Mouse (Mus musculus) lung, embryonic 14.5 days (tissue): ENCODE results near the gene Trappc13. TPM values are rescaled to one million over a fixed set of nuclear protein-coding genes. Genes with fewer than 3 reads are reported as not detected.

ENCODE experiments used
- ATAC-seq: fragments of 200-750 bp; cut with Nextera tagmentation; 2 replicates; pipeline ENCODE4 v1.8.0; 2017; ENCODE audit warnings: mild to moderate bottlenecking, moderate TSS enrichment, moderate library complexity; ENCODE audit not compliant: insufficient read depth
- DNase-seq: peaks from one replicate; pipeline ENCODE4 v3.0.0-alpha.2; 2015
- H3K27ac ChIP-seq: fragments of 300-500 bp; sonication (generic); 2 replicates; pipeline ENCODE4 v1.5.1; 2014; ENCODE audit warnings: low read depth, mild to moderate bottlenecking, moderate library complexity
- H3K27me3 ChIP-seq: fragments of 300-500 bp; sonication (generic); 2 replicates; pipeline ENCODE4 v1.6.1; 2014; ENCODE audit warnings: low read length, control low read depth; ENCODE audit not compliant: insufficient read depth
- H3K36me3 ChIP-seq: fragments of 300-500 bp; sonication (generic); 2 replicates; pipeline ENCODE4 v1.6.1; 2014; ENCODE audit warnings: control low read depth; ENCODE audit not compliant: insufficient read depth
- H3K4me1 ChIP-seq: fragments of 300-500 bp; sonication (generic); 2 replicates; pipeline ENCODE4 v1.6.1; 2014; ENCODE audit warnings: antibody characterized with exemption, control low read depth; ENCODE audit not compliant: insufficient read depth
- H3K4me2 ChIP-seq: fragments of 300-500 bp; sonication (generic); 2 replicates; pipeline ENCODE4 v1.6.1; 2014; ENCODE audit warnings: mild to moderate bottlenecking
- H3K4me3 ChIP-seq: fragments of 300-500 bp; sonication (generic); 2 replicates; pipeline ENCODE4 v1.5.1; 2014; ENCODE audit warnings: low read depth, low read length
- H3K9ac ChIP-seq: fragments of 300-500 bp; sonication (generic); 2 replicates; pipeline ENCODE4 v1.6.1; 2014
- H3K9me3 ChIP-seq: fragments of 300-500 bp; sonication (generic); 2 replicates; pipeline ENCODE4 v1.6.1; 2016; ENCODE audit warnings: low read depth, low read length, control low read depth
- CTCF ChIP-seq: IDR thresholded peaks from 2 replicates; pipeline ENCODE4 v1.5.1; 2016; ENCODE audit warnings: antibody characterized with exemption, low read depth
- WGBS: fragments of 180-500 bp; shearing (Covaris S2); extraction: QIAGEN DNeasy Blood & Tissue Kit; methylation state at CpG from one replicate; pipeline ENCODE4 v1.1.7; 2014; 5-methylcytosine and 5-hydroxymethylcytosine counted together
- polyA plus RNA-seq: library from polyadenylated mRNA; unstranded; fragments of >200 nt; fragmentation: Nextera tagmentation; extraction: Ambion mirVana; gene quantifications from 2 replicates; pipeline ENCODE4 v1.2.1, GENCODE M21; 2014

The Trappc13 gene
- polyA plus RNA-seq, 1 experiment from 2014 or later, result 65.5 TPM

DNA sequence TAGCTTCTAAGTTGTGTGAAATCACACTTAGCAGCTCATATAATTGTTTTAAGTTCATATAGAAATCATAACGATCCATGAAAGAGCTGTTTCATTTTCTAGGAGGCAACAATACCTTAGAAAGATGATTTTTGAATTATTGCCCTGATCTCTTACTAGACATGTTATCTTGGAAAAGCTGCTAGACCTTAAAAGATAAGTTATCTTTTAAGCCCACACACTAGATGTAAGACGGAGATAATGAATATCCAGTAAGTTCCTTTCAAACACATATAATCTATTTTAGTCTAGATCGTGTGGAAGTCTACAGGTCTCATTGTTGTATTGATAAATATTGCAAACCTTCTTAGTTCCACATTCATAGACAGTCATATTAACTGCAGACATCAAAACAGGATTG, 1.4 kb downstream of the Trappc13 start:
- no peaks in the 10 kb centered on the region for H3K9me3 ChIP-seq
- peak overlapping the region; percentile 57 for H3K9ac ChIP-seq
- H3K27ac ChIP-seq, result no peak overlapping the region
- peak overlapping the region; percentile 77 for H3K4me2 ChIP-seq
- peaks cover 15% of the 10 kb centered on the region for H3K36me3 ChIP-seq
- 60% methylated on average over 3 of the region's 3 CpGs for WGBS
- DNase-seq (no peak), ATAC-seq (no peak)
- H3K27me3 ChIP-seq, result no peaks in the 10 kb centered on the region
- peak overlapping the region; percentile 63 for H3K4me3 ChIP-seq
- no peak for TF ChIP-seq CTCF
- peaks cover 3% of the 10 kb centered on the region; the same call in 1 of the 2 replicates for H3K4me1 ChIP-seq

DNA sequence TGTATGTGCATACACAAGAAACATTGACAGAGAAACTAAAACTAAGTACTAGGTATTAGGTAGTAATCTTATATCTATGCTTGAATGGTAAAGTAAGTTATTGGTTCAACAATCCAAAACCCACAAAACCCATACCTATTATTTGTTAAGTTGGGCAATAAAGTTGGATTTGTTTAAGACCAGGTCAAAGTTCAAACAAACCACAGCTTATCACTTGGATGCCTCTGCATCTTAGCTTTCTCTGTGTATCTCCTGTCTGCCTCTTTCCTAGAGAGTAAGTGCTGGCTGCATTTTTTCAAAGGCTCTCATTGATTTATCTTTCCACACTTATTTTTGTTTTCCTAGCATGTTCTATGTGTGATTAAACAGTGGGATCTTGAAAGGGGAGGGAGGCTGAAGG, 5.8 kb downstream of the Trappc13 start:
- no peak for TF ChIP-seq CTCF
- H3K9ac ChIP-seq, result no peak overlapping the region
- no peak overlapping the region for H3K27ac ChIP-seq
- H3K4me3 ChIP-seq, result no peak overlapping the region
- H3K4me2 ChIP-seq, result no peak overlapping the region
- ATAC-seq, result no peak
- peaks cover 26% of the 10 kb centered on the region for H3K36me3 ChIP-seq
- H3K4me1 ChIP-seq, result peaks cover 3% of the 10 kb centered on the region; the same call in 1 of the 2 replicates
- no peaks in the 10 kb centered on the region for H3K27me3 ChIP-seq
- H3K9me3 ChIP-seq, result no peaks in the 10 kb centered on the region
- DNase-seq, result no peak

DNA sequence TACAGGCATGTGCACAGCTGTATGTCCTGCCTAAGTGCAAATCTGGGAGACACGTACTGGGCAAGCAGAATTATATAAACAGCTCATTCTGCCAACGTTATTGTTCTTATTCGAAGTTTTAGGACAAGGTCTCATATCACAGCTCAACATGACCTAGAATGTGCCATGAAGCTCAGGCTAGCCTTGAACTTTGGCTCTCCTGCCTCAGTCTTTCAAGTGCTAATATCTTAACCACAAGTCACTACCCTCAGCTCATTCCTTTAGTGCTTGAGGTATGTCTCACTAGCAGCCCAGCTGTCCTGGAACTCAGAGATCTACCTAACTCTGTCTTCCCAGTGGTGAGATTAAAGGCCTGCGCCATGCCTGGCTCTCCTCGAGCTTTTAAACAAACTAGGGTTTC, 6.6 kb downstream of the Trappc13 start:
- Histone ChIP-seq H3K36me3 (peaks cover 33% of the 10 kb centered on the region), H3K9me3 (no peaks in the 10 kb centered on the region), H3K4me3 (no peak overlapping the region), H3K4me1 (peaks cover 3% of the 10 kb centered on the region; the same call in 1 of the 2 replicates), H3K27ac (no peak overlapping the region), H3K4me2 (no peak overlapping the region), H3K9ac (no peak overlapping the region), H3K27me3 (no peaks in the 10 kb centered on the region)
- TF ChIP-seq CTCF, result no peak
- no peak for DNase-seq
- no peak for ATAC-seq
- WGBS, result 82% methylated on average over 5 of the region's 5 CpGs

DNA sequence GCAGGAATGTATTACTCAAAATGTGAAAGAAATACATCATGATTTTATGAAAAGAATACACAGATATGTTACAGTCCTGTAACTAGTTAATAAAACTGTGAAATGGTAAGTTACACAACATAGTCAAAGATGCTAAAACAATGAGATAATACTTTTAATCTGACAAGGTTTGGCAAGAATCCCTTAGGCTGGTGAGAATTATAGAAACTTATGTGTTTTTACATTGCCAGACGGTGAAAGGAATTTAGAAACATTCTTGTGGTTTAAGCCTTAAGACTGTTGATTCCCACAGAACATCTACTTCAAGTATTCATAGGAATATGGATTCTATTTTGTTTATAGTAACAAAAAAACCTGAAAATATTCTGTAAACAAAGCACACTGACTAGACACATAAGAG, 22.6 kb downstream of the Trappc13 start:
- no peak overlapping the region for H3K27ac ChIP-seq
- H3K4me2 ChIP-seq, result no peak overlapping the region
- no peak overlapping the region for H3K9ac ChIP-seq
- ATAC-seq, result no peak
- H3K4me1 ChIP-seq, result no peaks in the 10 kb centered on the region
- TF ChIP-seq CTCF, result no peak
- H3K27me3 ChIP-seq, result no peaks in the 10 kb centered on the region
- DNase-seq, result no peak
- no peak overlapping the region for H3K4me3 ChIP-seq
- H3K36me3 ChIP-seq, result peaks cover 49% of the 10 kb centered on the region
- 73% methylated on average over 1 of the region's 1 CpGs for WGBS
- no peaks in the 10 kb centered on the region for H3K9me3 ChIP-seq

DNA sequence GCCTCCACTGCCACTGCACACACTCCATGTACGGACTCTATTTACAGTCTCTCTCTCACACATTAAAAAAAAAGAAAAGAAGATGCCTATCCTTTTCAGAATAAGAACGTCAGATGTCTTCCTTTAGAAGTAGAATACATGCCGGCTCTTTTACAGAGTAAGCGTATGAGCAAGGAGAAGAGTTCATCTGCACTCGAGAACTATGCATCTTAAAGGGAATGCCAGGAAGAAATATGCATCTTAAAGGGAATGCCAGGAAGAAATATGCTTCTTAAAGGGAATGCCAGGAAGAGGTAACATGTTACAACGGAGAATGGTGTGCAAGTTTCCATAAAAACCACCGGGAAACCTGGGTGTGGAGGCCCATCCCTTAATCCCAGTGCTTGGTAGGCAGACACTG, 23.2 kb downstream of the Trappc13 start:
- no peak overlapping the region for H3K27ac ChIP-seq
- H3K36me3 ChIP-seq, result peaks cover 47% of the 10 kb centered on the region
- no peak overlapping the region for H3K4me2 ChIP-seq
- DNase-seq (no peak), ATAC-seq (no peak)
- WGBS, result 89% methylated on average over 7 of the region's 7 CpGs
- no peaks in the 10 kb centered on the region for H3K27me3 ChIP-seq
- TF ChIP-seq CTCF, result no peak
- no peak overlapping the region for H3K4me3 ChIP-seq
- no peaks in the 10 kb centered on the region for H3K4me1 ChIP-seq
- no peak overlapping the region for H3K9ac ChIP-seq
- no peaks in the 10 kb centered on the region for H3K9me3 ChIP-seq

DNA sequence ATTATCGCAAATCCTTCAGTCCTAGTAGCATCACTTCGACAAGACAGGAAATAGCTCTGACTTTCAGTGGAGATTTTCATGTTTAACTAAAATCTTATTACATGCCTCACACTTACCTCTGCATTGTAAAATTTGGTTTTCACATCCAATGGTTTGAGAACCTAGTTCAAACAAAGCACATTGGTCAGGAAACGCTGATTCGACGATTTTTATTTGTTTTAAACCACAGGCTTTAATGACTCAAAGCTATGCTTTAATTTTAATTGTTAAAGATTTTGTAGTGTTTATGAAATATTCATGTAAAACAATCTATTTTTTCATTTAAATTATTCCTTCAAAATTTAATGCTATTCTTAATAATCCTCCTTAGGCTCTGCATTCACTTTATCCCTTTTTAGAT, 24.1 kb downstream of the Trappc13 start:
- WGBS, result 96% methylated on average over 5 of the region's 5 CpGs
- Histone ChIP-seq H3K27me3 (no peaks in the 10 kb centered on the region), H3K9ac (no peak overlapping the region), H3K9me3 (no peaks in the 10 kb centered on the region), H3K36me3 (peaks cover 52% of the 10 kb centered on the region), H3K4me3 (no peak overlapping the region), H3K27ac (no peak overlapping the region), H3K4me2 (no peak overlapping the region), H3K4me1 (no peaks in the 10 kb centered on the region)
- TF ChIP-seq CTCF, result no peak
- no peak for ATAC-seq
- DNase-seq, result no peak

DNA sequence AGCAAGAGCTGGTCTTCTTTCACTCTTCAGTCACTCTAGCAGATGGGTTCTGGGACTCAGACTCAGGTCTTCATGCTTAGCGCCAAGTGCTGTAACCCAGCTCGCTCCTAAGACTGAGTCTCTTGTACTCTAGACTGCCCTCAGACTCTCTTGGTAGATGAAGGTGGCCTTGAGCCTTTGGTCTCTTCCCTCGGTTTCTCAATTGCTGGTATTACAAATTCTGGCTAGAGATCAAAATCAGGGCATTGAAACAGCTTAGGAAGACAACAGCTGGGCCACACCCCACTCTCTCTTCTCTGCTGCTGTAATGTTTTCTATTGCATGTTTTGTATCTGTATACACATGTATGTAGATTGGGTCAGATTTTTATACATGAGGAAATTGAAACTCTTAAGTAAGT, 32.6 kb downstream of the Trappc13 start:
- Histone ChIP-seq H3K27me3 (no peaks in the 10 kb centered on the region), H3K9me3 (no peaks in the 10 kb centered on the region), H3K36me3 (peaks cover 75% of the 10 kb centered on the region), H3K4me1 (no peaks in the 10 kb centered on the region), H3K4me3 (no peak overlapping the region), H3K9ac (no peak overlapping the region), H3K27ac (no peak overlapping the region), H3K4me2 (no peak overlapping the region)
- no peak for TF ChIP-seq CTCF
- 92% methylated on average over 3 of the region's 3 CpGs for WGBS
- no peak for DNase-seq
- no peak for ATAC-seq

DNA sequence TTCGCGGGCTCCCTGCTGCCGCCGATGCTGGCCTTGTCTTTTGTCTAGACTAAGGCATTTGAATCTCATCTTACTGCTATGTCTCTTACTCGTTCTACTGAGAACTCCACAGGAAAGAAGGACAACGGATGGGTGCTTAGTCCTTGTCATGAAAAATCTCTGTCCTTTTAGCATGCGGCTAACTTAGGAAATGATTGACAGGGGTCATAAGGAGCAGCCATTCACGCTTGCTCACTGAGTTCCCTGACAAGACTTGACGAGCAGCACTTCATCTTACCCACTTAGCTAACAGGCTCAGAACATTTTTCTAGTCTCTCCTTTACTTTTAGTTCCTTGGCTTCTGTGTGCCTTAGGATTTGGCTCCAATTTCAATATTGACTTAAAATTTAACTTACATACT, 33.4 kb downstream of the Trappc13 start:
- Histone ChIP-seq H3K4me3 (no peak overlapping the region), H3K27me3 (no peaks in the 10 kb centered on the region), H3K4me2 (no peak overlapping the region), H3K9ac (no peak overlapping the region), H3K4me1 (no peaks in the 10 kb centered on the region), H3K27ac (no peak overlapping the region), H3K36me3 (peaks cover 73% of the 10 kb centered on the region), H3K9me3 (no peaks in the 10 kb centered on the region)
- WGBS, result 72% methylated on average over 9 of the region's 9 CpGs
- ATAC-seq (no peak), DNase-seq (no peak)
- TF ChIP-seq CTCF, result no peak
